Mouse (Mus musculus): ENCODE results near the gene Osbpl6. TPM values are rescaled to one million over a fixed set of nuclear protein-coding genes. Genes with fewer than 3 reads are reported as not detected.

Osbpl6 gene
- polyA plus RNA-seq, 1 experiment from 2014 or later = 5.9 TPM

- Histone ChIP-seq H3K4me1 (ENCODE audit: control insufficient read depth in 2 of 2, insufficient read depth in 2 of 2, low read length in 2 of 2) (no peaks in the 10 kb centered on the region; a peak in 1 of 4 replicates), H3K36me3 (ENCODE audit: control insufficient read depth, insufficient read depth, low read length) (no peaks in the 10 kb centered on the region), H3K9ac (ENCODE audit: low read length) (no peak overlapping the region), H3K4me3 (ENCODE audit: control insufficient read depth in 1 of 2, insufficient read depth in 1 of 2, low read depth in 1 of 2, low read length in 2 of 2) (no peak overlapping the region), H3K27ac (replicated peaks in 1 of 2; ENCODE audit: control insufficient read depth in 1 of 2, insufficient read depth in 1 of 2, low read depth in 2 of 2, low read length in 2 of 2) (no peak overlapping the region), H3K27me3 (ENCODE audit: control insufficient read depth, insufficient read depth, low read length) (no peaks in the 10 kb centered on the region), H3K9me3 (ENCODE audit: control insufficient read depth, low read length) (no peaks in the 10 kb centered on the region), H3K4me2 (ENCODE audit: low read length) (no peak overlapping the region)
- 79% methylated on average over 9 of the region's 9 CpGs for WGBS
- no peak for ATAC-seq (ENCODE audit: insufficient number of reproducible peaks, insufficient read depth, low FRiP score, low read depth)
These were observed 135.6 kb downstream of the Osbpl6 start for GRCm38 (mm10) chr2:76541900-76542299.

- no peaks in the 10 kb centered on the region; a peak in 1 of 4 replicates for H3K4me1 ChIP-seq (ENCODE audit: control insufficient read depth in 2 of 2, insufficient read depth in 2 of 2, low read length in 2 of 2)
- H3K9ac ChIP-seq (ENCODE audit: low read length) = no peak overlapping the region
- 81% methylated on average over 5 of the region's 5 CpGs for WGBS
- H3K4me2 ChIP-seq (ENCODE audit: low read length) = no peak overlapping the region
- H3K36me3 ChIP-seq (ENCODE audit: control insufficient read depth, insufficient read depth, low read length) = no peaks in the 10 kb centered on the region
- no peaks in the 10 kb centered on the region for H3K9me3 ChIP-seq (ENCODE audit: control insufficient read depth, low read length)
- no peak for ATAC-seq (ENCODE audit: insufficient number of reproducible peaks, insufficient read depth, low FRiP score, low read depth)
- no peak overlapping the region for H3K27ac ChIP-seq (replicated peaks in 1 of 2; ENCODE audit: control insufficient read depth in 1 of 2, insufficient read depth in 1 of 2, low read depth in 2 of 2, low read length in 2 of 2)
- H3K27me3 ChIP-seq (ENCODE audit: control insufficient read depth, insufficient read depth, low read length) = no peaks in the 10 kb centered on the region
- no peak overlapping the region for H3K4me3 ChIP-seq (ENCODE audit: control insufficient read depth in 1 of 2, insufficient read depth in 1 of 2, low read depth in 1 of 2, low read length in 2 of 2)
These were observed 136.6 kb downstream of the Osbpl6 start for GRCm38 (mm10) chr2:76542921-76543320.

- Histone ChIP-seq H3K27me3 (ENCODE audit: control insufficient read depth, insufficient read depth, low read length) (no peaks in the 10 kb centered on the region), H3K4me3 (ENCODE audit: control insufficient read depth in 1 of 2, insufficient read depth in 1 of 2, low read depth in 1 of 2, low read length in 2 of 2) (no peak overlapping the region), H3K9me3 (ENCODE audit: control insufficient read depth, low read length) (no peaks in the 10 kb centered on the region), H3K36me3 (ENCODE audit: control insufficient read depth, insufficient read depth, low read length) (no peaks in the 10 kb centered on the region), H3K4me1 (ENCODE audit: control insufficient read depth in 2 of 2, insufficient read depth in 2 of 2, low read length in 2 of 2) (no peaks in the 10 kb centered on the region), H3K9ac (ENCODE audit: low read length) (no peak overlapping the region), H3K4me2 (ENCODE audit: low read length) (no peak overlapping the region), H3K27ac (replicated peaks in 1 of 2; ENCODE audit: control insufficient read depth in 1 of 2, insufficient read depth in 1 of 2, low read depth in 2 of 2, low read length in 2 of 2) (no peak overlapping the region)
- WGBS = 85% methylated on average over 8 of the region's 8 CpGs
- ATAC-seq (ENCODE audit: insufficient number of reproducible peaks, insufficient read depth, low FRiP score, low read depth) = no peak
These were observed 139.2 kb downstream of the Osbpl6 start for GRCm38 (mm10) chr2:76545539-76545938.

GRCm38 (mm10) chr2:76548171-76548570 lies 141.9 kb downstream of the Osbpl6 start:
- H3K27me3 ChIP-seq (ENCODE audit: control insufficient read depth, insufficient read depth, low read length) = no peaks in the 10 kb centered on the region
- no peaks in the 10 kb centered on the region for H3K4me1 ChIP-seq (ENCODE audit: control insufficient read depth in 2 of 2, insufficient read depth in 2 of 2, low read length in 2 of 2)
- 84% methylated on average over 10 of the region's 10 CpGs for WGBS
- H3K9ac ChIP-seq (ENCODE audit: low read length) = no peak overlapping the region
- H3K4me2 ChIP-seq (ENCODE audit: low read length) = no peak overlapping the region
- no peak for ATAC-seq (ENCODE audit: insufficient number of reproducible peaks, insufficient read depth, low FRiP score, low read depth)
- H3K27ac ChIP-seq (replicated peaks in 1 of 2; ENCODE audit: control insufficient read depth in 1 of 2, insufficient read depth in 1 of 2, low read depth in 2 of 2, low read length in 2 of 2) = no peak overlapping the region
- no peaks in the 10 kb centered on the region for H3K9me3 ChIP-seq (ENCODE audit: control insufficient read depth, low read length)
- no peaks in the 10 kb centered on the region for H3K36me3 ChIP-seq (ENCODE audit: control insufficient read depth, insufficient read depth, low read length)
- H3K4me3 ChIP-seq (ENCODE audit: control insufficient read depth in 1 of 2, insufficient read depth in 1 of 2, low read depth in 1 of 2, low read length in 2 of 2) = no peak overlapping the region

GRCm38 (mm10) chr2:76548836-76549235 lies 142.5 kb downstream of the Osbpl6 start:
- Histone ChIP-seq H3K27ac (replicated peaks in 1 of 2; ENCODE audit: control insufficient read depth in 1 of 2, insufficient read depth in 1 of 2, low read depth in 2 of 2, low read length in 2 of 2) (no peak overlapping the region), H3K36me3 (ENCODE audit: control insufficient read depth, insufficient read depth, low read length) (no peaks in the 10 kb centered on the region), H3K9me3 (ENCODE audit: control insufficient read depth, low read length) (no peaks in the 10 kb centered on the region), H3K4me1 (ENCODE audit: control insufficient read depth in 2 of 2, insufficient read depth in 2 of 2, low read length in 2 of 2) (no peaks in the 10 kb centered on the region), H3K9ac (ENCODE audit: low read length) (no peak overlapping the region), H3K4me2 (ENCODE audit: low read length) (no peak overlapping the region), H3K27me3 (ENCODE audit: control insufficient read depth, insufficient read depth, low read length) (no peaks in the 10 kb centered on the region), H3K4me3 (ENCODE audit: control insufficient read depth in 1 of 2, insufficient read depth in 1 of 2, low read depth in 1 of 2, low read length in 2 of 2) (no peak overlapping the region)
- ATAC-seq (ENCODE audit: insufficient number of reproducible peaks, insufficient read depth, low FRiP score, low read depth) = no peak
- WGBS = 76% methylated on average over 7 of the region's 7 CpGs

- 84% methylated on average over 12 of the region's 12 CpGs for WGBS
- Histone ChIP-seq H3K27me3 (ENCODE audit: control insufficient read depth, insufficient read depth, low read length) (no peaks in the 10 kb centered on the region), H3K9ac (ENCODE audit: low read length) (no peak overlapping the region), H3K4me3 (ENCODE audit: control insufficient read depth in 1 of 2, insufficient read depth in 1 of 2, low read depth in 1 of 2, low read length in 2 of 2) (no peak overlapping the region), H3K4me2 (ENCODE audit: low read length) (no peak overlapping the region), H3K4me1 (ENCODE audit: control insufficient read depth in 2 of 2, insufficient read depth in 2 of 2, low read length in 2 of 2) (no peaks in the 10 kb centered on the region), H3K9me3 (ENCODE audit: control insufficient read depth, low read length) (no peaks in the 10 kb centered on the region), H3K27ac (replicated peaks in 1 of 2; ENCODE audit: control insufficient read depth in 1 of 2, insufficient read depth in 1 of 2, low read depth in 2 of 2, low read length in 2 of 2) (no peak overlapping the region), H3K36me3 (ENCODE audit: control insufficient read depth, insufficient read depth, low read length) (no peaks in the 10 kb centered on the region)
- no peak for ATAC-seq (ENCODE audit: insufficient number of reproducible peaks, insufficient read depth, low FRiP score, low read depth)
These were observed 143.0 kb downstream of the Osbpl6 start for GRCm38 (mm10) chr2:76549316-76549715.

- H3K4me3 ChIP-seq (ENCODE audit: control insufficient read depth in 1 of 2, insufficient read depth in 1 of 2, low read depth in 1 of 2, low read length in 2 of 2) = no peak overlapping the region
- no peaks in the 10 kb centered on the region for H3K4me1 ChIP-seq (ENCODE audit: control insufficient read depth in 2 of 2, insufficient read depth in 2 of 2, low read length in 2 of 2)
- WGBS = 88% methylated on average over 11 of the region's 11 CpGs
These were observed 149.7 kb downstream of the Osbpl6 start for GRCm38 (mm10) chr2:76555852-76556558.

GRCm38 (mm10) chr2:76560146-76560545 lies 153.8 kb downstream of the Osbpl6 start:
- Histone ChIP-seq H3K27me3 (ENCODE audit: control insufficient read depth, insufficient read depth, low read length) (no peaks in the 10 kb centered on the region), H3K36me3 (ENCODE audit: control insufficient read depth, insufficient read depth, low read length) (no peaks in the 10 kb centered on the region), H3K4me2 (ENCODE audit: low read length) (no peak overlapping the region), H3K4me1 (ENCODE audit: control insufficient read depth in 2 of 2, insufficient read depth in 2 of 2, low read length in 2 of 2) (no peaks in the 10 kb centered on the region), H3K27ac (replicated peaks in 1 of 2; ENCODE audit: control insufficient read depth in 1 of 2, insufficient read depth in 1 of 2, low read depth in 2 of 2, low read length in 2 of 2) (no peak overlapping the region), H3K9me3 (ENCODE audit: control insufficient read depth, low read length) (no peaks in the 10 kb centered on the region), H3K4me3 (ENCODE audit: control insufficient read depth in 1 of 2, insufficient read depth in 1 of 2, low read depth in 1 of 2, low read length in 2 of 2) (no peak overlapping the region), H3K9ac (ENCODE audit: low read length) (no peak overlapping the region)
- ATAC-seq (ENCODE audit: insufficient number of reproducible peaks, insufficient read depth, low FRiP score, low read depth) = no peak
- WGBS = 86% methylated on average over 10 of the region's 10 CpGs

More at GRCm38 (mm10) chr2:76555852-76556558, 149.7 kb downstream of the Osbpl6 start:
- Histone ChIP-seq H3K4me2 (ENCODE audit: low read length) (no peak overlapping the region), H3K27ac (replicated peaks in 1 of 2; ENCODE audit: control insufficient read depth in 1 of 2, insufficient read depth in 1 of 2, low read depth in 2 of 2, low read length in 2 of 2) (no peak overlapping the region), H3K9ac (ENCODE audit: low read length) (no peak overlapping the region), H3K9me3 (ENCODE audit: control insufficient read depth, low read length) (no peaks in the 10 kb centered on the region), H3K36me3 (ENCODE audit: control insufficient read depth, insufficient read depth, low read length) (no peaks in the 10 kb centered on the region), H3K27me3 (ENCODE audit: control insufficient read depth, insufficient read depth, low read length) (no peaks in the 10 kb centered on the region)
- ATAC-seq (ENCODE audit: insufficient number of reproducible peaks, insufficient read depth, low FRiP score, low read depth) = no peak

Data from heart, embryonic 14.5 days (tissue).